Mouse (Mus musculus): ENCODE results near the gene Dok5. TPM values are rescaled to one million over a fixed set of nuclear protein-coding genes. Genes with fewer than 3 reads are reported as not detected.

Dok5 gene
- 0.63 and 0.78 TPM in 2 replicates for polyA plus RNA-seq (2015; fragmentation: Nextera tagmentation; extraction: Ambion mirVana)

GRCm38 (mm10) chr2:170731632-170732561 lies at the start of gene Dok5:
Dok5 (plus strand) TSS chr2:170731807.
- peaks cover 16% of the 10 kb centered on the region; the same call in 1 of the 2 replicates for H3K27me3 ChIP-seq (replicated peaks; ENCODE audit: control insufficient read depth, insufficient read depth, low read length)
- no peaks in the 10 kb centered on the region for H3K4me1 ChIP-seq (replicated peaks; ENCODE audit: control insufficient read depth, insufficient read depth, low read length)
- no peaks in the 10 kb centered on the region for H3K36me3 ChIP-seq (ENCODE audit: control insufficient read depth, insufficient read depth)
- H3K9me3 ChIP-seq (ENCODE audit: control insufficient read depth), result no peaks in the 10 kb centered on the region
- H3K4me2 ChIP-seq (replicated peaks; ENCODE audit: low read depth), result peak within 1 kb of the TSS; percentile 60
- H3K9ac ChIP-seq (ENCODE audit: low read depth, low read length), result no peak within 1 kb of the TSS; the same call in 1 of the 2 replicates
- WGBS, result 3% methylated on average over 45 of the region's 53 CpGs
- TF ChIP-seq CTCF (IDR thresholded peaks at IDR 0.05; ENCODE audit: low read depth), result no peak
- H3K27ac ChIP-seq (ENCODE audit: low read depth, low read length), result no peak within 1 kb of the TSS
- H3K4me3 ChIP-seq (ENCODE audit: low read depth, low read length), result peak within 1 kb of the TSS; percentile 28
- peak; percentile 22 for ATAC-seq

- no peaks in the 10 kb centered on the region for H3K9me3 ChIP-seq (ENCODE audit: control insufficient read depth)
- ATAC-seq, result no peak
- no peak overlapping the region for H3K4me2 ChIP-seq (replicated peaks; ENCODE audit: low read depth)
- H3K27ac ChIP-seq (ENCODE audit: low read depth, low read length), result no peak overlapping the region
- no peaks in the 10 kb centered on the region for H3K4me1 ChIP-seq (replicated peaks; ENCODE audit: control insufficient read depth, insufficient read depth, low read length)
- H3K36me3 ChIP-seq (ENCODE audit: control insufficient read depth, insufficient read depth), result no peaks in the 10 kb centered on the region
- no peak overlapping the region for H3K4me3 ChIP-seq (ENCODE audit: low read depth, low read length)
- WGBS, result 64% methylated on average over 2 of the region's 2 CpGs
- no peak overlapping the region for H3K9ac ChIP-seq (ENCODE audit: low read depth, low read length)
- peak; percentile 45 for TF ChIP-seq CTCF (IDR thresholded peaks at IDR 0.05; ENCODE audit: low read depth)
- H3K27me3 ChIP-seq (replicated peaks; ENCODE audit: control insufficient read depth, insufficient read depth, low read length), result no peaks in the 10 kb centered on the region
These were observed 48.2 kb upstream of the Dok5 start for GRCm38 (mm10) chr2:170683385-170683784.

GRCm38 (mm10) chr2:170695071-170695936 lies 36.3 kb upstream of the Dok5 start:
- no peak overlapping the region for H3K27ac ChIP-seq (ENCODE audit: low read depth, low read length)
- H3K4me3 ChIP-seq (ENCODE audit: low read depth, low read length), result no peak overlapping the region
- H3K4me1 ChIP-seq (replicated peaks; ENCODE audit: control insufficient read depth, insufficient read depth, low read length), result no peaks in the 10 kb centered on the region
- no peaks in the 10 kb centered on the region for H3K9me3 ChIP-seq (ENCODE audit: control insufficient read depth)
- no peak overlapping the region for H3K9ac ChIP-seq (ENCODE audit: low read depth, low read length)
- ATAC-seq, result no peak
- no peaks in the 10 kb centered on the region for H3K36me3 ChIP-seq (ENCODE audit: control insufficient read depth, insufficient read depth)
- WGBS, result 79% methylated on average over 23 of the region's 23 CpGs
- H3K4me2 ChIP-seq (replicated peaks; ENCODE audit: low read depth), result no peak overlapping the region
- no peak for TF ChIP-seq CTCF (IDR thresholded peaks at IDR 0.05; ENCODE audit: low read depth)
- no peaks in the 10 kb centered on the region for H3K27me3 ChIP-seq (replicated peaks; ENCODE audit: control insufficient read depth, insufficient read depth, low read length)

GRCm38 (mm10) chr2:170695937-170696510 lies 35.6 kb upstream of the Dok5 start:
- TF ChIP-seq CTCF (IDR thresholded peaks at IDR 0.05; ENCODE audit: low read depth), result no peak
- Histone ChIP-seq H3K9ac (ENCODE audit: low read depth, low read length) (no peak overlapping the region), H3K36me3 (ENCODE audit: control insufficient read depth, insufficient read depth) (no peaks in the 10 kb centered on the region), H3K4me1 (replicated peaks; ENCODE audit: control insufficient read depth, insufficient read depth, low read length) (no peaks in the 10 kb centered on the region), H3K9me3 (ENCODE audit: control insufficient read depth) (no peaks in the 10 kb centered on the region), H3K4me2 (replicated peaks; ENCODE audit: low read depth) (no peak overlapping the region), H3K27me3 (replicated peaks; ENCODE audit: control insufficient read depth, insufficient read depth, low read length) (no peaks in the 10 kb centered on the region), H3K4me3 (ENCODE audit: low read depth, low read length) (no peak overlapping the region), H3K27ac (ENCODE audit: low read depth, low read length) (no peak overlapping the region)
- 68% methylated on average over 14 of the region's 14 CpGs for WGBS
- ATAC-seq, result no peak

- Histone ChIP-seq H3K9ac (ENCODE audit: low read depth, low read length) (no peak overlapping the region), H3K36me3 (ENCODE audit: control insufficient read depth, insufficient read depth) (no peaks in the 10 kb centered on the region), H3K27me3 (replicated peaks; ENCODE audit: control insufficient read depth, insufficient read depth, low read length) (no peaks in the 10 kb centered on the region), H3K4me3 (ENCODE audit: low read depth, low read length) (no peak overlapping the region), H3K9me3 (ENCODE audit: control insufficient read depth) (no peaks in the 10 kb centered on the region), H3K4me2 (replicated peaks; ENCODE audit: low read depth) (no peak overlapping the region), H3K4me1 (replicated peaks; ENCODE audit: control insufficient read depth, insufficient read depth, low read length) (no peaks in the 10 kb centered on the region), H3K27ac (ENCODE audit: low read depth, low read length) (no peak overlapping the region)
- no peak for ATAC-seq
- 83% methylated on average over 4 of the region's 4 CpGs for WGBS
- no peak for TF ChIP-seq CTCF (IDR thresholded peaks at IDR 0.05; ENCODE audit: low read depth)
These were observed 31.1 kb upstream of the Dok5 start for GRCm38 (mm10) chr2:170700471-170700870.

- Histone ChIP-seq H3K4me2 (replicated peaks; ENCODE audit: low read depth) (no peak overlapping the region), H3K9ac (ENCODE audit: low read depth, low read length) (no peak overlapping the region), H3K4me1 (replicated peaks; ENCODE audit: control insufficient read depth, insufficient read depth, low read length) (no peaks in the 10 kb centered on the region), H3K27me3 (replicated peaks; ENCODE audit: control insufficient read depth, insufficient read depth, low read length) (no peaks in the 10 kb centered on the region), H3K4me3 (ENCODE audit: low read depth, low read length) (no peak overlapping the region), H3K36me3 (ENCODE audit: control insufficient read depth, insufficient read depth) (no peaks in the 10 kb centered on the region), H3K27ac (ENCODE audit: low read depth, low read length) (no peak overlapping the region), H3K9me3 (ENCODE audit: control insufficient read depth) (no peaks in the 10 kb centered on the region)
- 82% methylated on average over 4 of the region's 4 CpGs for whole genome bisulfite sequencing
- ATAC-seq, result no peak
- no peak for TF ChIP-seq CTCF (IDR thresholded peaks at IDR 0.05; ENCODE audit: low read depth)
These were observed 25.1 kb upstream of the Dok5 start for GRCm38 (mm10) chr2:170706488-170706887.

Data from intestine, postnatal 0 days (tissue).